Mouse (Mus musculus) liver, postnatal 0 days (tissue): ENCODE results near the gene Ate1.

Source experiments
- CTCF ChIP-seq: sonication (generic); IDR thresholded peaks from 2 replicates; pipeline ENCODE4 v1.5.1; 2016; ENCODE audit warnings: antibody characterized with exemption, low read depth
- EP300 ChIP-seq: IDR thresholded peaks from 2 replicates; pipeline ENCODE4 v1.6.1; 2016; ENCODE audit warnings: antibody characterized with exemption, low read depth, mild to moderate bottlenecking

GRCm38 (mm10) chr7:130563880-130564279 is 43.7 kb upstream of the Ate1 start:
- TF ChIP-seq CTCF (no peak), EP300 (no peak)
